In genomic region chr11:114047887-114048331, GRCm38 (mm10) we compare ENCODE assay signal across 11 mouse cellular contexts. TPM values are rescaled to one million over a fixed set of nuclear protein-coding genes. Genes with fewer than 3 reads are reported as not detected.
DNase-seq lines count a peak whose midpoint lies in the region; ATAC-seq lines count a peak whose summit lies in the region.
"Had no signal": no experiment of that assay in that cellular context is flagged by ENCODE, and none has a peak within 500 bp of the region (broad histone marks: within the 10 kb centered on the region; RNA-seq: fewer than 3 reads in every experiment).

No protein-coding gene starts in this region.

- peaks cover 40% of the 10 kb centered on the region for H3K4me1 ChIP-seq in forebrain, embryonic 10.5 days
- peaks cover 12% of the 10 kb centered on the region for H3K4me1 ChIP-seq in forebrain, embryonic 15.5 days
- peaks cover 46% of the 10 kb centered on the region for H3K4me1 ChIP-seq in limb, embryonic 10.5 days

- peak; percentile 42 for DNase-seq in forebrain, embryonic 10.5 days (ENCODE audit: extremely low spot score, low spot score)
- DNase-seq in kidney, postnatal 4 days, result peak; percentile 56 to 70
- DNase-seq in kidney, adult 8-10 months, result no peak
- DNase-seq in limb, embryonic 10.5 days (ENCODE audit: low spot score), result peak; percentile 70
- peak; percentile 52 for DNase-seq in retina, embryonic 14.5 days (ENCODE audit: low spot score)
- DNase-seq: heart, postnatal 36 days had no signal

- no peak overlapping the region for H3K4me3 ChIP-seq in forebrain, embryonic 10.5 days
- H3K4me3 ChIP-seq in forebrain, embryonic 15.5 days, result no peak overlapping the region
- no peak overlapping the region for H3K4me3 ChIP-seq in limb, embryonic 10.5 days
- H3K4me3 ChIP-seq: forebrain, embryonic 12.5 days had no signal

- no peak for ATAC-seq in forebrain, embryonic 15.5 days (replicated peaks)
- ATAC-seq in granulocyte monocyte progenitor cell, adult 5-6 weeks (replicated peaks; ENCODE audit: poor library complexity, severe bottlenecking), result no peak
- no peak for ATAC-seq in megakaryocyte-erythroid progenitor cell, adult 5-6 weeks (replicated peaks; ENCODE audit: low FRiP score, low TSS enrichment, poor library complexity, severe bottlenecking)
- ATAC-seq: Patski had no signal

- H3K36me3 ChIP-seq in forebrain, embryonic 10.5 days (replicated peaks), result 0 out of 2 replicates have a peak, but pooled peaks cover 3% of the 10 kb centered on the region
- H3K36me3 ChIP-seq in forebrain, embryonic 15.5 days, result no peaks in the 10 kb centered on the region
- H3K36me3 ChIP-seq in limb, embryonic 10.5 days, result no peaks in the 10 kb centered on the region
- H3K36me3 ChIP-seq: forebrain, embryonic 12.5 days had no signal

- no peak overlapping the region for H3K9ac ChIP-seq in forebrain, embryonic 15.5 days (replicated peaks)
- H3K9ac ChIP-seq: forebrain, embryonic 12.5 days had no signal

- peaks cover 9% of the 10 kb centered on the region; the same call in 1 of the 2 replicates for H3K9me3 ChIP-seq in forebrain, embryonic 10.5 days
- H3K9me3 ChIP-seq in forebrain, embryonic 15.5 days, result no peaks in the 10 kb centered on the region
- H3K9me3 ChIP-seq in limb, embryonic 10.5 days (replicated peaks), result no peaks in the 10 kb centered on the region

- 20% methylated on average over 10 of the region's 10 CpGs for WGBS in forebrain, embryonic 10.5 days
- WGBS in forebrain, embryonic 15.5 days, result 29% methylated on average over 10 of the region's 10 CpGs
- WGBS in limb, embryonic 10.5 days, result 6% methylated on average over 10 of the region's 10 CpGs

- no peak overlapping the region for H3K4me2 ChIP-seq in forebrain, embryonic 15.5 days (replicated peaks)
- H3K4me2 ChIP-seq: forebrain, embryonic 12.5 days had no signal

- H3K27me3 ChIP-seq in forebrain, embryonic 10.5 days (ENCODE audit: poor library complexity, severe bottlenecking), result peaks cover 4% of the 10 kb centered on the region; the same call in 1 of the 2 replicates
- H3K27me3 ChIP-seq in forebrain, embryonic 15.5 days, result no peaks in the 10 kb centered on the region
- H3K27me3 ChIP-seq in limb, embryonic 10.5 days (ENCODE audit: low read depth, poor library complexity, severe bottlenecking), result 0 out of 2 replicates have a peak, but pooled peaks cover 4% of the 10 kb centered on the region

- H3K27ac ChIP-seq in forebrain, embryonic 10.5 days, result peak overlapping the region; percentile 80
- no peak overlapping the region for H3K27ac ChIP-seq in forebrain, embryonic 15.5 days (replicated peaks)
- H3K27ac ChIP-seq in limb, embryonic 10.5 days, result peak overlapping the region; percentile 74
- H3K27ac ChIP-seq: forebrain, embryonic 12.5 days had no signal

RNA-seq across cellular contexts. Expression of gene Sdk2, which starts 18.9 kb away (rescaled TPM):
- polyA plus RNA-seq in forebrain, embryonic 10.5 days (2016; fragmentation: Nextera tagmentation; extraction: Ambion mirVana), result 0.87 and 1.5 TPM in 2 replicates
- polyA plus RNA-seq in forebrain, embryonic 15.5 days (2015; fragmentation: Nextera tagmentation; extraction: Ambion mirVana), result 2.2 and 2.3 TPM in 2 replicates
- polyA plus RNA-seq in limb, embryonic 10.5 days (2016; fragmentation: Nextera tagmentation; extraction: Ambion mirVana), result 0.66 and 1.1 TPM in 2 replicates
- 0.04 TPM in 1 of 2 replicates, not detected in the other for total RNA-seq in granulocyte monocyte progenitor cell, adult 5-6 weeks (2014; fragmentation: Nextera tagmentation)
- total RNA-seq in granulocyte monocyte progenitor cell, adult 5-6 weeks (2017), result not detected in 2 replicates
- not detected in 2 replicates for total RNA-seq in megakaryocyte-erythroid progenitor cell, adult 5-6 weeks (2014; fragmentation: Nextera tagmentation)
- not detected in 2 replicates for total RNA-seq in megakaryocyte-erythroid progenitor cell, adult 5-6 weeks (2017)
- polyA plus RNA-seq: Patski had no signal

Comparison
In these comparisons a context has a peak if more than half of its experiments do, and no peak if none do; other contexts are left out.
1. DNase-seq: peak in forebrain, embryonic 10.5 days (single experiment), kidney, postnatal 4 days (2 of 2), limb, embryonic 10.5 days (single experiment) and retina, embryonic 14.5 days (single experiment); none in kidney, adult 8-10 months (0 of 2).